Mouse (Mus musculus): ENCODE measurements around the gene Grrp1.
A peak's percentile ranks its signal among the peaks of the same experiment; 100 is the strongest.

Gene Grrp1

DNA sequence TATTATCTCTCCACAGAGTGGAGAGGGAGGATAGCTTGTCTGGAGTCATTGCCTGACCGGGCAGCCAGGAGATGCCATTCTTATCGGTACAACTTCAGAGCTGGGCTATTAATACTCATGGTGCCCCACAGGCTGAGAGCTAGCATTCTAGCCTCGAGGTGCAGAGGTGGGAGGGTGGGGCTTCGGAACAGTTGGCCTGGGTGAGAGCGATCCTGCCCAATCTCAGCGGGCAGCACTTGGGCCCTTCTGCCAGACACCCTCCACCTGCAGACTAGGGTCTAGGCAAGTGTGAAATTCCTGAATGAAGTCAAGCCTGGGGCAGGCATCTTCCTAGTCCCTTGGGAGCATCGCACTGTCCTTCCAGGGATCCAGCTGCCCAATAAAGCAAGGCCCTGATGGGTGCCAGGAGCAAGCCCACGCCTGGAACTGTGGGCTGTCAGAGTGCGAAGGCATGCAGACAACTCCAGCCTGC is 39.8 kb upstream of the Grrp1 start:
- Histone ChIP-seq H3K4me1 (replicated peaks; ENCODE audit: low read depth, low read length) (peaks cover 24% of the 10 kb centered on the region), H3K36me3 (ENCODE audit: insufficient read depth, low read length) (no peaks in the 10 kb centered on the region), H3K9me3 (ENCODE audit: low read length) (peaks cover 3% of the 10 kb centered on the region; the same call in 1 of the 2 replicates), H3K27me3 (ENCODE audit: insufficient read depth, low read length) (0 out of 2 replicates have a peak, but pooled peaks cover 7% of the 10 kb centered on the region), H3K4me3 (replicated peaks; ENCODE audit: low read length) (no peak overlapping the region)
- no peak for TF ChIP-seq CTCF (conservative IDR thresholded peaks at IDR 0.05; ENCODE audit: low read length)
- TF ChIP-seq NANOG (IDR thresholded peaks at IDR 0.05; ENCODE audit: borderline replicate concordance, low read length): no peak
- no peak for TF ChIP-seq POU5F1 (IDR thresholded peaks at IDR 0.05; ENCODE audit: borderline replicate concordance, low read length)

DNA sequence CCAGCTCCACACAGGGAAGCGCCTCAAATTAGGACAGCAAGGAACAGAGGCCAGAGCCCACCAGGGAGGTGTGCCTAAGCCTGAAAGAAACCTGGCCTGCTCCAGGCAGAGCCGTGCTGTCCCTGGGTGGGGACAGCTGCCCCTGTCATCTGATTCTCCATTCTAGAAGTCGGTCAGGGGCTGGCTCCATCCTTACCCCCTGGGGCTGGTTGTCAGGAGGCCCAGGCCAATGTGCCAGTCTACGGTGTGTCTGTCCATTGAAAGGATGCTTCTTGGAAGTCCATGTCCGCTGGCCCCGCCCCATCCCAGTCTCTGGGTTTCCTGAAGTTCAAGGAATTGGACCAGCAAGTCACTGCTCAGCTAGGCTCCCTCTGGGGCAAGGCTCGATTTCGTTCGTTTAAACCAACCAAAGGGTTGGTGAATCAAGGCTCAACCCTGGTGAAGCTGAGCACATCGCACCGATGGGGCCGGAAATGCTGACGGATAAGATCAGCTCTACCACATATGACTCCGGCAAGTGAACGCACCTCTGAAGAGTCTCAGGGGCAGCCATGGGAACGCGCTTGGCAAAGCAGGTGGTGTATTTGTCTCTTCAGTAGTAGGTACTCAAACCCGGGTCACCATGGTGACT is 39.3 kb upstream of the Grrp1 start:
- Histone ChIP-seq H3K4me3 (replicated peaks; ENCODE audit: low read length) (no peak overlapping the region), H3K9me3 (ENCODE audit: low read length) (peaks cover 3% of the 10 kb centered on the region; the same call in 1 of the 2 replicates), H3K27me3 (ENCODE audit: insufficient read depth, low read length) (0 out of 2 replicates have a peak, but pooled peaks cover 7% of the 10 kb centered on the region), H3K4me1 (replicated peaks; ENCODE audit: low read depth, low read length) (peaks cover 29% of the 10 kb centered on the region), H3K36me3 (ENCODE audit: insufficient read depth, low read length) (no peaks in the 10 kb centered on the region)
- no peak for TF ChIP-seq CTCF (conservative IDR thresholded peaks at IDR 0.05; ENCODE audit: low read length)
- no peak for TF ChIP-seq POU5F1 (IDR thresholded peaks at IDR 0.05; ENCODE audit: borderline replicate concordance, low read length)
- no peak for TF ChIP-seq NANOG (IDR thresholded peaks at IDR 0.05; ENCODE audit: borderline replicate concordance, low read length)

DNA sequence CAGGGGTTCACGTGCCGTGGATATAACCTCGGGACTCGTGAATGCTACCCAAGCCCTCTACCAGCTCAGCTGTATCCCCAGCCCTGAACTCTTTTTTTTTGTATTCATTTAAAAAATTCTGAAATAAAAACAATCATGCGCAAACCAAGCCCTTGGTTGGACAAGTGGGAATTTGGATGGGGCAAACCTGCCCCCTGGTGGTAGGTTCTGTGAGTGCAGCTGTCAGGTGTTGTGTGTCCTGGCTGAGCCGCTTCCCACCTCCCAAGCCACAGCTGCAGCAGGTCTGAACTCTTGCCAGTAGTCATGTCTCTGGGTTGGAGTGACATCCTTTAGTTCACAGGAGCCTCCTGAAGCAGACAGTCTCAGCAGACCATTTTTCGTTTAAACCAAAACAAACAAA is 38.2 kb upstream of the Grrp1 start:
- 0 out of 2 replicates have a peak, but pooled peaks cover 7% of the 10 kb centered on the region for H3K27me3 ChIP-seq (ENCODE audit: insufficient read depth, low read length)
- H3K9me3 ChIP-seq (ENCODE audit: low read length): peaks cover 3% of the 10 kb centered on the region; the same call in 1 of the 2 replicates
- no peaks in the 10 kb centered on the region for H3K36me3 ChIP-seq (ENCODE audit: insufficient read depth, low read length)
- peaks cover 30% of the 10 kb centered on the region for H3K4me1 ChIP-seq (replicated peaks; ENCODE audit: low read depth, low read length)
- H3K4me3 ChIP-seq (replicated peaks; ENCODE audit: low read length): no peak overlapping the region
- TF ChIP-seq NANOG (IDR thresholded peaks at IDR 0.05; ENCODE audit: borderline replicate concordance, low read length): no peak
- TF ChIP-seq POU5F1 (IDR thresholded peaks at IDR 0.05; ENCODE audit: borderline replicate concordance, low read length): no peak
- TF ChIP-seq CTCF (conservative IDR thresholded peaks at IDR 0.05; ENCODE audit: low read length): peak; percentile 31; the same call in 1 of the 2 replicates

DNA sequence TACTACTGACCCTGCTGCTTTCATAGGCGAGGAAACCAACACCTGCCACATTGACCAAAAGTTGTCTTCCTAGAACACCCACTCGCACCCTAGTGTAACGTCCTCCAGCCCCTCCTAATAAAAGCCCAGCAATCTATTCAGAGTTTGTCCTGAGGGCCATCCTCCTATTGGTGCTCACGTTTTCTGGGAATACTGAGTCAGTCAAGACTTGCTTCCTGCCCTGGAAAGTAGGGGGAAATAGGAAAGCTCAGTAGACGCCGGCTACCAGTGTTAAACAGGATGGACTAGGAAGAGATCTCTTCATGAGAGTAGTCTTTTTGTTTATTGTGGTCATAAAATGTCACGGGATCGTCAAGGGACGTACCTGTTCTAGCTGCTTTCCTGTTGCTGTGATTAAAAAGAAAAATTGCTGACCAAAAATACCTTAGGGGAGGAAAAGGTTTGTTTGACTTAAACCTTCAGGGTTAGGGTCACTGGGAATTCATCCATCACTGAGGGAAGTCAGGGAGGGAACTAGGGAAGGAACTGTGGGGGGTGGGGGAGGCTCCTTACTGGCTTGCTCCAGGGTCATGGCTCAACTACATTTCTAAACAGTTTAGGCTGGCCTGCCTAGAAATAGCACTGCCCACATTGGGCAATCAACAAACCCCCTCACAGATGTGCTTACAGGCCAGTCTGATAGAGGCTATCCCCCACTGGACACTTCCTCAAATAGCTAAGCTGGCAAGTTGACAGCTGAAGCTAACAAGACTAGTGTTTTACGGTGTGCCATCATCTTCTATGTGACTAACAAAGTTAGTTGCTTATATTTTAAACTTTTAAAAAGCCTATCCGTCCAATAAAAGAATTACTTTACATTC is 34.7 kb upstream of the Grrp1 start:
- Histone ChIP-seq H3K36me3 (ENCODE audit: insufficient read depth, low read length) (peaks cover 19% of the 10 kb centered on the region), H3K4me3 (replicated peaks; ENCODE audit: low read length) (peak overlapping the region; percentile 100), H3K4me1 (replicated peaks; ENCODE audit: low read depth, low read length) (peaks cover 49% of the 10 kb centered on the region), H3K9me3 (ENCODE audit: low read length) (no peaks in the 10 kb centered on the region), H3K27me3 (ENCODE audit: insufficient read depth, low read length) (0 out of 2 replicates have a peak, but pooled peaks cover 4% of the 10 kb centered on the region)
- TF ChIP-seq NANOG (IDR thresholded peaks at IDR 0.05; ENCODE audit: borderline replicate concordance, low read length) (no peak), CTCF (conservative IDR thresholded peaks at IDR 0.05; ENCODE audit: low read length) (no peak), POU5F1 (IDR thresholded peaks at IDR 0.05; ENCODE audit: borderline replicate concordance, low read length) (no peak)

DNA sequence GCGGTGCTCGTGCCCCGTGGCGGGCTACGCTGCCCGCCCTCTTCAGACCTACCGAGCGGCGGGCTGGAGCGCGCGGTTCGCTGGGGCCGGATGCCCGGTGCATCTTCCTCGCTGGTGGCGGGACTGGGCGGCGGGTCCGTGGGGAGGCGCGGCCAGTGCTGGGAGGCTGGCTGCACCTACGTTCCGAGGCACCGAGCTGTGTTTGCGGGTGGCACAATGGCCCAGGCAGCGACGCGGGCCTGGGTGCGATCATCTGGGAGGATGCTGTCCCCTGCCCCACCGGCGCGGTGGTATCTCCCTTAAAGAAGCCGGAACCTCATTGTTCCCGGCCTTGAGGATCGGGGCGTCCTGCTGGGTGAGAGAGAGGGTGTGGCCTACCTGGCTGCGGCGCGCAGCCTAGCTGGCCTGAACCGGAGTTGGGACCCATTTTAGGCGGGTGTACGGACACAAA is 33.7 kb upstream of the Grrp1 start, which contains the start of gene Pdik1l:
Gene Pdik1l, minus strand, starts transcription at position 321 of the 451 bp plus-strand sequence.
- Histone ChIP-seq H3K4me3 (replicated peaks; ENCODE audit: low read length) (peak within 1 kb of the TSS; percentile 100), H3K9me3 (ENCODE audit: low read length) (no peaks in the 10 kb centered on the region), H3K36me3 (ENCODE audit: insufficient read depth, low read length) (peaks cover 29% of the 10 kb centered on the region), H3K27me3 (ENCODE audit: insufficient read depth, low read length) (no peaks in the 10 kb centered on the region), H3K4me1 (replicated peaks; ENCODE audit: low read depth, low read length) (peaks cover 45% of the 10 kb centered on the region)
- TF ChIP-seq POU5F1 (IDR thresholded peaks at IDR 0.05; ENCODE audit: borderline replicate concordance, low read length) (no peak), NANOG (IDR thresholded peaks at IDR 0.05; ENCODE audit: borderline replicate concordance, low read length) (no peak), CTCF (conservative IDR thresholded peaks at IDR 0.05; ENCODE audit: low read length) (no peak)

DNA sequence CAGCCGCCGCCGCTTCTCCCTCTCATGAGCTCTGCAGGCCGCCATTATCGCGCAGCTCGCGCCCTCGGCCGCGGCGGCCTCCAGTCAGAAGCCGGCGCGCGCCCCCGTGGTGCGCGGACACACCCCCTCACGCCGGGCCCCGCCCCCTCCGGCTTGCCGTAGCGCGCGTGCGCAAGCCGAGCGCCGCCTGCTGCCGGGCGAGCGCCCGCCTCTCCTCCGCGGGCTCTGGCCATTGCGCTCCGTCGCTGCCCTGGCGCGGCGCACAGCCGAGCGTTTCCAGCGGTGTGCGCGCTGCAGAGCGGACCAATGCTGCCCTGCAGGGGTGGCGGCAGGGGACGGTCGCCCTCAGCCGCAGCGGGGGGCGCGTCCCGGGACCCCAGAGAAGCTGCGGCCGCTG is 33.3 kb upstream of the Grrp1 start:
- Histone ChIP-seq H3K27me3 (ENCODE audit: insufficient read depth, low read length) (no peaks in the 10 kb centered on the region), H3K9me3 (ENCODE audit: low read length) (no peaks in the 10 kb centered on the region), H3K4me1 (replicated peaks; ENCODE audit: low read depth, low read length) (peaks cover 45% of the 10 kb centered on the region), H3K36me3 (ENCODE audit: insufficient read depth, low read length) (peaks cover 33% of the 10 kb centered on the region), H3K4me3 (replicated peaks; ENCODE audit: low read length) (peak overlapping the region; percentile 100)
- TF ChIP-seq POU5F1 (IDR thresholded peaks at IDR 0.05; ENCODE audit: borderline replicate concordance, low read length) (no peak), CTCF (conservative IDR thresholded peaks at IDR 0.05; ENCODE audit: low read length) (no peak), NANOG (IDR thresholded peaks at IDR 0.05; ENCODE audit: borderline replicate concordance, low read length) (no peak)

GRCm38 (mm10) chr4:134286226-134287167 is 32.6 kb upstream of the Grrp1 start:
- no peaks in the 10 kb centered on the region for H3K27me3 ChIP-seq (ENCODE audit: insufficient read depth, low read length)
- H3K4me1 ChIP-seq (replicated peaks; ENCODE audit: low read depth, low read length): peaks cover 45% of the 10 kb centered on the region
- TF ChIP-seq POU5F1 (IDR thresholded peaks at IDR 0.05; ENCODE audit: borderline replicate concordance, low read length) (no peak), CTCF (conservative IDR thresholded peaks at IDR 0.05; ENCODE audit: low read length) (no peak), NANOG (IDR thresholded peaks at IDR 0.05; ENCODE audit: borderline replicate concordance, low read length) (no peak)
- H3K9me3 ChIP-seq (ENCODE audit: low read length): no peaks in the 10 kb centered on the region
- H3K4me3 ChIP-seq (replicated peaks; ENCODE audit: low read length): peak overlapping the region; percentile 100
- H3K36me3 ChIP-seq (ENCODE audit: insufficient read depth, low read length): peaks cover 40% of the 10 kb centered on the region
